Mouse (Mus musculus) spleen, postnatal 36 days (tissue): ENCODE data around the gene Hoxc4.

Source experiments
- DNase-seq, 2 experiments: peaks; one replicate each; pipeline ENCODE4 v3.0.0; 2022; ENCODE audit warnings: low spot score in 2 of 2, mixed read lengths in 1 of 2

The Hoxc4 gene

DNA sequence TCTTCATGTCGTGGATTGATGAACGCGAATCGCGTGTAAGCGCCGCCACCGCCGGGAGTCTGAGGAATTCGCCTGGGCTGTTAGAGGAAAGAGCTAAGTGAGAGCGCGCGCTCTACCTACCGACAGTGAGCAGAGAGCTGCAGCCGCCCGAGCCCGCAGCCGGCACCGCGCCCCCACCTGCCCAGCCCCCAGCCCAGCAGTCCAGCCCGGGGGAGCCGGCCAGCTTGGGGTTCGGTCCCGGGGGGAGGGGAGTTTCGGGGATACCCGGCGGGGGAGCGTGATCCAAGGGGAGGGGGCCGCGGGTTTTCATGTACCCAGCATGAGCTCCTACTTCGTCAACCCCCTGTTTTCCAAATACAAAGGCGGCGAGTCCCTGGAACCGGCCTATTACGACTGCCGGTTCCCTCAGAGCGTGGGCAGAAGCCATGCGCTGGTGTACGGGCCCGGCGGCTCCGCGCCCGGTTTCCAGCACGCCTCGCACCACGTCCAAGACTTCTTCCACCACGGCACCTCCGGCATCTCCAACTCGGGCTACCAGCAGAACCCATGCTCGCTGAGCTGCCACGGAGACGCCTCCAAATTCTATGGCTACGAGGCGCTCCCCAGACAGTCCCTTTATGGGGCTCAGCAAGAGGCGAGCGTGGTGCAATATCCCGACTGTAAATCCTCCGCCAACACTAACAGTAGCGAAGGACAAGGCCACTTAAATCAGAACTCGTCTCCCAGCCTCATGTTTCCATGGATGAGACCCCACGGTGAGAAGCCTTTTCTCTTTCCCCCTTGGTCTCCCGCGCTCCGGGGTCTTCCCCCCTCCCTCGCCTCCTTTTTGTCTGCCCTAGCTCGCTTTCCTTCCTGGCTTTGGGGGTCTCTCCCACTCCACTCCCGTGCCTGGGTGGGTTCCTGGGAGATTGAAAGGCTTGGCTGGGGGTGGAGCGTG is 28.0 kb upstream of the Hoxc4 start, which contains the start of gene Hoxc8:
Gene Hoxc8 (plus strand): TSS at position 147 of the 937 bp plus-strand sequence.
- no peak for DNase-seq

DNA sequence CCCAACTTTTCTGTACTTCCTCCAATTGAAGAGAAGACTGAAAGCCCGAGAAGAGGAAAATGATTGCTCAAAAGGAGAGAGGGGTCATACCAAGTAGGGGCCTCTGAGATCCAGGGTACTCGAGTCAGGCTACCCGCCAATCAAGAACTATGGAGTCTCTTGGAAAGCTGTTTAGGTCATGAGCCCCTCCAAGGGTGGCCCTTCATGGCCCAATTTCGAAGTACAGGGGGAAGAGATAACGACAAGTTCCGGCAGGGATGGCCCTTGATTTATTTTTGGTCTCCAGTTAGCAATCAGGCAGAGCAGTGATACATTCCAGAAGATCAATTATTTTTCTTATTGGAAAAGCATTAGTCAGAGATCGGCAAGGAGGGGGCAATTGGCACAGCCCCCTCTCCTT is 27.0 kb upstream of the Hoxc4 start:
- no peak for DNase-seq

- DNase-seq = no peak
Observed at GRCm38 (mm10) chr15:102992206-102992605, 26.5 kb upstream of the Hoxc4 start.

GRCm38 (mm10) chr15:102992863-102993262 is 25.9 kb upstream of the Hoxc4 start:
- DNase-seq = no peak

DNA sequence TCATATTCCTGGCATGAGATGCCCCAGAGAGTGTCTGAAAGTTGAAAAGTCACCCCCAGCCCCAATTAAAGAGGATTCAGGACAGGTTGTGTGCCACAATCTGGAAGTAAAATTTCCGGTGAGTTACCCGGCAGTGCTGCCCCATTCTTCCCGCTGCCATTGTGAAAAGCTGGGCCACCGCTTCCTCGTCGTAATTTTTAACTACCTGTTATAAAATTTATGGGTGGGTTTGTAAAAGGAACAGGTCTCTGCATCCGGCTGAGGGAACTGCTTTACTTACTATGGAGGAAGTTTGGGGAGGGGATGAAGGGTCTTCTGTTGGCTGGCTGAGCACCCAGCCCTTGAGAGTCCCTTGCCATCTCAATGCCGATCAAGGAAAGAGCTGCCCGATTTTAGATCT is 22.2 kb upstream of the Hoxc4 start:
- DNase-seq = no peak

DNA sequence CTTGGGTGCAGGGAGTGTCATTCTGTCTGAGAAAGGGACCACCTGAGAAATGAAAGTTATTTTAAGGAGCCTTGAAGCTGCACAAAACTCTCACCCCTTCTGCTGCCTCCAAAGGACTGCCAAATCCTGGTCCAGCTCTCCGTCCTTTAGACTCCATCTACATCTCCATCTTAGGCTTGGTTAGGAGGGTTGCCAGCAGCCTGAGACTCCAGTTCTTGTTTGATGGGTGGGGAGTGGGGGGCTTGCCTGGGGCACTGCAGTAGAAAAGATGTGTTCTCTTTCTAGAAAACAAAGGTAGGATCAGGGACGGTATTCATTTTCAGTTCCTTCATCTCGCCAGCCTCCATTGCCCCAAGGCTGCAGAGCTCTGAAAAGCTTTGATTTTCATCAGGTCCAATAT is 21.3 kb upstream of the Hoxc4 start:
- DNase-seq = no peak

GRCm38 (mm10) chr15:102997939-102998355 is 20.8 kb upstream of the Hoxc4 start, which contains the start of gene Hoxc6:
Gene Hoxc6, plus strand, starts transcription at chr15:102998257.
- no peak for DNase-seq

DNA sequence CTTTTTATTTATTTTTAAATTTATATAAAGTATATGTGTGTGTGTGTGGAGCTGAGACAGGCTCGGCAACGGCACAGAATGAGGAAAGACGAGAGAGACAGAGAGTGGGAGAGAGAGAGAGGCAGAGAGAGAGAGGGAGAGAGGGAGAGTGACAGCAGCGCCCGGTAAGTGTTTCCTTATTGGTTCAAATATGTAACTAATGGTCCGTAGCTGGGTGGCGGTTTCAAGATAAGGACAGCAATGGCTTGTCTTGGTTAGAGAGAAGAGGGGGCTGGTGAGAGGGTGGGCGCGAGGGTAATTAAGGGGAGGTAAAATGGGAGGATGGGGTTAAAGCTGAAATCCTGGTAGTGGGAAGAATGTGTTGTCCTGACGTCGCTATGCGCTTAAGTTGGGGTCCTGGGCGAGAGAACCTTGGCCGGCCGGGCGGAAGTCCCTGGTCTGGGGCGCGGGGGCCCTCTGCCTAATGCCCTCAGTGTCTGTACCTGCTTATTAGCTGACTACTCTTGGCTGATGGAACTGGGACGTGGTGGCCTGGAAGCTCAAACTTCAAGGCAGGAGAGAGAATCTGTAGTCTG is 20.0 kb upstream of the Hoxc4 start:
- DNase-seq = no peak

DNA sequence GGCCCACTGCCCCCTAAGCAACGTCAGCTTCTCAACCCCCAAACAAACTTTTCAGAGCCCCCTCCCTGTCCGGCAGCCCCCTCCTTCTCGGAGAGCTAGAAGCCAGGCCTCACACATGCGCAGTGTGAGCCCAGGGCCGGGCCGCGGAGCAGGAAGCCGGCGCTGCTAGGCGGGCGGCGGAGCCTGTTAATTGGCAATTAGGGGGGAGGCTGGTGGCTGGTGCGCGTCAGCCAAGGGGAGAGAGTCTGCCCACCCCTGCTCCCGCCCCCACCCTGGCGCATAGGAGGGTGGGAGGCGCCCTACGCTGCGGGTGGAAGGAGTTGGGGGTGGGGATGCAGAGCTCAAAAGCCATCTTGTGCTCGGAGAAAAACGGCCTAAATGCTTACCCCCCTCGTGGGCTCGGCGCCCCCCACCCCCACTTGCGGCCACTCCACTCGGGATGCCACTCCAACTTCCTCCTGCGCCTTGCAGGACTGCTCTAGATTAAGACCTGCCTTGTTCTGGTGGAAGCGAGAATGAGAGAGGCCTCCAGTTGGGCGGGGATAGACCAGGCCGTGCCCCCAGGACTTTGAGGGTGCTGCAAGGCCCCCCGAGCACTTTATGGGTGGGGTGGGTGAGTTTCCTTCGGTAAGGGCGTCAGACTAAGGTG is 19.4 kb upstream of the Hoxc4 start:
- peak; percentile 41 to 43 for DNase-seq

GRCm38 (mm10) chr15:102999955-103000354 is 18.8 kb upstream of the Hoxc4 start:
- DNase-seq = no peak

GRCm38 (mm10) chr15:103000501-103000901 is 18.2 kb upstream of the Hoxc4 start:
- DNase-seq = no peak

DNA sequence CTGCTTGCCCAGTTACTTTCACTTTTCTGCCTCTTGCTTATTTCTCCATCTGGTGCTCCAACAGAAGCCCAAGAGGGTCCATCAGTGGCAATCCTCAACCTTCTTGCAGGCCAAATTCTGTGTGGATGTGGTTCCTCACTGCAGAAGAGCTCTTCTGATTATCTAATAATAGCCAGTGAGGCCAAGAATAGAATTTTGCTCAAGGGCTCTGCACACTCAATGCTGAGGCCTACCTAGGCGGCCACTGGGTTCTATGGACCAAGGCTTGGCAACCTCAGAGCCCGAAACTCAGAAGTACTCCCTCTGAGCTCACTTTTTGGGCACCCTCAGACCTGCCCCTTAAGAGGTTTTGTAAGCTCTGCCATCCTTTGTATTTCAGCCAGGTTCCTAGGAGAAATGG is 17.4 kb upstream of the Hoxc4 start:
- no peak for DNase-seq

DNA sequence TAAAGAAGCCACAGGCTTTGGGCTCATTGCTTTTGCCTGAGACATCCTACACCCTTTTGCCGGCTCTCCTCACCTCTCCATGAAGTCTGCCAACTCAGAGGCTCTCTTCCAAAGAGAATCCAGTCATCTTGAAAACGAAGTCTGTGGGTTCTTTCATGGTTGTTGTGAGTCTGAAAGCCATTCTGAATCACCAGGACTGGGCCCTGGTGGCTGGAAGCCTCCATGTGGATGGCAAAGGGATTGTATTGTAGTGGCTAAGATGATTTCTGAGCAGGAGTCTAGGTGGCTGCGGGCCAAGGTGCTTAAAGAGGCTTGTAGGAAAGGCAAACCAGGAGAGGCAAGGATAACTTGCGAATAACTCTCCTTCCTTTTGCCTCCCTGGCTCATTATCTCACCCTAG is 16.6 kb upstream of the Hoxc4 start:
- no peak for DNase-seq

DNA sequence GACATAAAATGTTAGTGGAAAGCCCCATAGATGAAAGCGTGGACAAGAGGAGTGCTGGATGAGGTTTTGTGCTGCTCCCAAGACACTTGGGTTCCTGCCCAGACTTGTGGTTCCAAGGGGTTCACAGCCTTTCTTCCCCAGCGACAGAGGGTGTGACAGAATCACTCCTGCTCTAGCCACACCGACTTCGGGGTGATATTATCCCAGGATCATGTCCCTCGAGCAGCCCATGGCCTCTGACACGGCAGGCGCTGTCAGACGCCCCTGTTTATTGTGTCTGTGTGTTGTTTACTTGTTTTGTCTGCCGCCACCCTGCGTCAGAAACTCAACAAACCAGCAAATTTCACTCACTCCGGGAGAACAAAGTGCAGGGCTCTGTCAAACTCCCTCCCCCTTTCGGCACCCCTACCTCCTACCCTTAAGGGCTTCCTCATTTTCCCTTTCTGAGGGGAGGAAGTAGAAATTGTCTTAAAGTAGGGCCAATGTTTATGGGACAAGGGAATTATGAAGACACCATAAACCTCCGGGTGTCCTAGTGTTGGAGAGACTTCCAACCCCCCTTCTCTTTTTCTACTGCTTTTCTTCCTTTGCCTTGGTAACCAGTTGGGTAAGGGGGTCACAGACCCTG is 15.8 kb upstream of the Hoxc4 start:
- DNase-seq = no peak

DNA sequence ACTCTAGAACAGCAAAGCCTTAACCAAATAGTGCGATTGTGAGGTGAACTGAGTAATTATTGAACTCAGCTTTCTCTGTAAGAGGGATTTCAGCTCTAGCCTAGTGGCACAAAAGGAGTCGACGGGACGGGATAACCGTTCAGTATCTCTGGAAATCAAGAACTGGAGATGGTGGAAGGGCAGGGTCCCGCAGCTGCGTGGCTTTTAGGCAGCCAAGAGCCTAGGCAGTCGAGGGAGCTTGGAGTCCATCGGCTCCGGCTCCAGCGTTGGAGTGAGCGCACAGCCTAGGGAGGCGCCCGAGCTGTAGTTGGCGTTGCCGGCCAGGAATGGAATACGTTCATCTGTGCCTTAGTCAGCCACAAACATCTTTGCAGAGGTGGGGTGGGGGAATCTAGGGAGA is 13.4 kb upstream of the Hoxc4 start:
- DNase-seq = no peak

- no peak for DNase-seq
Observed at GRCm38 (mm10) chr15:103005797-103006196, 12.9 kb upstream of the Hoxc4 start.

GRCm38 (mm10) chr15:103006326-103006725 is 12.4 kb upstream of the Hoxc4 start:
- no peak for DNase-seq

DNA sequence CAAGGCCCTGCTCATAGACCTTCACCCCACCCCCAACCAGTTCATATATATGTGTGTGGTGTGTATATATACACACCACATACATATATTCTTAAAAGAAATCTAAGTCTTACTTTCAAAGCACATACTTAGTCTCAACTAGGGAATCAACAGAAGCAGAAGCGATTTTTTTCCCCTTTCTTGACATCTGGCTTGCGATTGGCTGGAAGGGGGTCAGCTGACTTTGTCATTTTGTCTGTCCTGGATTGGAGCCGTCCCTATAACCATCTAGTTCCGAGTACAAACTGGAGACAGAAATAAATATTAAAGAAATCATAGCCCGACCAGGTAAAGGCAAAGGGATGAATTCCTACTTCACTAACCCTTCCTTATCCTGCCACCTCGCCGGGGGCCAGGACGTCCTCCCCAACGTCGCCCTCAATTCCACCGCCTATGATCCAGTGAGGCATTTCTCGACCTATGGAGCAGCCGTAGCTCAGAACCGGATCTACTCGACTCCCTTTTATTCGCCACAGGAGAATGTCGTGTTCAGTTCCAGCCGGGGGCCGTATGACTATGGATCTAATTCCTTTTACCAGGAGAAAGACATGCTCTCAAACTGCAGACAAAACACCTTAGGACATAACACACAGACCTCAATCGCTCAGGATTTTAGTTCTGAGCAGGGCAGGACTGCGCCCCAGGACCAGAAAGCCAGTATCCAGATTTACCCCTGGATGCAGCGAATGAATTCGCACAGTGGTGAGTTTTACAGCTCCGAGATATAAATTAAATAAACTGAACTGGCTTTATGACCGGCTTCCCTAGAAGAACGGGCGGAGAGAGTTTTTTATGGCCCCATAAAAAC is 9.2 kb upstream of the Hoxc4 start:
- DNase-seq = no peak

- DNase-seq = no peak
Observed at GRCm38 (mm10) chr15:103010112-103010846, 8.5 kb upstream of the Hoxc4 start.

DNA sequence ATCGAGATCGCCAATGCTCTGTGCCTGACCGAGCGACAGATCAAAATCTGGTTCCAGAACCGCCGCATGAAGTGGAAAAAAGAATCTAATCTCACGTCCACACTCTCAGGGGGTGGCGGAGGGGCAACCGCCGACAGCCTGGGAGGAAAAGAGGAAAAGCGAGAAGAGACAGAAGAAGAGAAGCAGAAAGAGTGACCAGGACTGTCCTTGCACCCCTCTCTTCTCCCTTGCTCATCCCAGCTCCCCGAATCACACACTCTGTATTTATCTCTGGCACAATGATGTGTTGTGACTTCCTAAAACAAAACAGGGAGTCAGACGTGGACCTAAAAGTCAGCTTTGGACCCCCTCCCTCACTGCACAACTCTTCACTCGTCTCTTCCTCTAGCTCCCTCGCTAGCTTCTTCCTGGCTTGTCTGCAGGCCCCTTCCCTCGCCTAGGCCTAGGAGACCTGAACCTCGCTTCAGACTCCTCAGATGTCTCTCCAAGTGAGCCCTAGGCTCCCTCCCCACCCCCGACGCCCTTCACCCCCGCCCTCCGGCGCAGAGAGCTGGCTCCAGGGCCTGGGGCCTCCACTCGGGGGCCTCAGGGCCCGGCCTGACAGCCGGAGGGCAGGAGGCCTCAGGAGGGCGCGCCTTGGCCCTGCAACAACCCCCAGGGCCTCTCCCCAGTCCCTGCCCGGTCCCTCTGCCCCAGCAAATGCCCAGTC is 7.7 kb upstream of the Hoxc4 start:
- no peak for DNase-seq
